Mouse (Mus musculus) MEL (cell line): ENCODE data around the gene F830045P16Rik. TPM values are rescaled to one million over a fixed set of nuclear protein-coding genes. Genes with fewer than 3 reads are reported as not detected.

Experiments used
- DNase-seq: peaks from one replicate; pipeline ENCODE4 v3.0.0; 2011; ENCODE audit warnings: low read depth, low spot score
- H3K27ac ChIP-seq: 2 replicates; pipeline ENCODE4 v1.5.1; 2012; ENCODE audit warnings: low read depth, mild to moderate bottlenecking, control low read depth, low read length, moderate library complexity; ENCODE audit not compliant: control insufficient read depth
- H3K27me3 ChIP-seq, 2 experiments: fragments of 150-350 bp in 1 of 2; sonication (generic) in 1 of 2; 2 replicates each; pipeline ENCODE4 v1.6.1; 2012; ENCODE audit warnings: low read length in 2 of 2, mild to moderate bottlenecking in 2 of 2, improper control_type of control experiment in 1 of 2, moderate library complexity in 1 of 2; ENCODE audit not compliant: insufficient read depth in 2 of 2, control insufficient read depth in 1 of 2
- H3K36me3 ChIP-seq, 2 experiments: 2 replicates each; pipeline ENCODE4 v1.6.1; 2012 to 2014; ENCODE audit warnings: low read length in 2 of 2, improper control_type of control experiment in 1 of 2, inconsistent platforms in 1 of 2, mild to moderate bottlenecking in 1 of 2; ENCODE audit not compliant: insufficient read depth in 2 of 2, control insufficient read depth in 1 of 2
- H3K4me1 ChIP-seq, 2 experiments: fragments of 150-350 bp in 1 of 2; sonication (generic) in 1 of 2; 2 replicates each; pipeline ENCODE4 v1.6.1; 2012; ENCODE audit warnings: low read length in 2 of 2, improper control_type of control experiment in 1 of 2, mild to moderate bottlenecking in 1 of 2; ENCODE audit not compliant: insufficient read depth in 2 of 2, control insufficient read depth in 1 of 2
- H3K4me3 ChIP-seq, 2 experiments: fragments of 150-350 bp in 1 of 2; sonication (generic) in 1 of 2; 2 replicates each; pipeline ENCODE4 v1.5.1; 2012; ENCODE audit warnings: low read depth in 2 of 2, low read length in 2 of 2, mild to moderate bottlenecking in 2 of 2, moderate library complexity in 2 of 2, control low read depth in 1 of 2, improper control_type of control experiment in 1 of 2; ENCODE audit not compliant: control insufficient read depth in 1 of 2, insufficient read depth in 1 of 2
- H3K79me2 ChIP-seq: 2 replicates; pipeline ENCODE4 v1.6.1; 2012; ENCODE audit warnings: mild to moderate bottlenecking, low read length, moderate library complexity; ENCODE audit not compliant: control insufficient read depth, poor library complexity, insufficient read depth
- H3K9ac ChIP-seq: 2 replicates; pipeline ENCODE4 v1.6.1; 2012; ENCODE audit warnings: low read depth, mild to moderate bottlenecking, control low read depth, low read length, moderate library complexity; ENCODE audit not compliant: control insufficient read depth, poor library complexity, severe bottlenecking
- H3K9me3 ChIP-seq: fragments of 150-350 bp; sonication (generic); replicated peaks from 2 replicates; pipeline ENCODE4 v1.6.1; 2012; ENCODE audit warnings: mild to moderate bottlenecking, low read length, improper control_type of control experiment, moderate library complexity; ENCODE audit not compliant: insufficient read depth
- CHD1 ChIP-seq: IDR thresholded peaks from 2 replicates; pipeline ENCODE4 v1.6.1; 2012; ENCODE audit warnings: low read depth, mild to moderate bottlenecking, inconsistent platforms, low read length, improper control_type of control experiment
- CTCF ChIP-seq, 3 experiments: IDR thresholded peaks in 2 of 3; conservative IDR thresholded peaks in 1 of 3; 2 replicates each; pipeline ENCODE4 v1.5.1; 2011 to 2012; ENCODE audit warnings: low read length in 3 of 3, low read depth in 2 of 3, mild to moderate bottlenecking in 2 of 3, improper control_type of control experiment in 1 of 3, inconsistent platforms in 1 of 3, mixed read lengths in 1 of 3, moderate library complexity in 1 of 3; ENCODE audit not compliant: control insufficient read depth in 1 of 3, insufficient read depth in 1 of 3, poor library complexity in 1 of 3, severe bottlenecking in 1 of 3
- E2F4 ChIP-seq: IDR thresholded peaks from 2 replicates; pipeline ENCODE4 v1.6.1; 2011; ENCODE audit warnings: low read depth, low read length, improper control_type of control experiment, borderline replicate concordance
- GABPA ChIP-seq: IDR thresholded peaks from 2 replicates; pipeline ENCODE4 v1.6.1; 2012; ENCODE audit warnings: low read depth, mild to moderate bottlenecking, inconsistent platforms, low read length, improper control_type of control experiment, moderate library complexity
- GATA1 ChIP-seq: IDR thresholded peaks from 2 replicates; pipeline ENCODE4 v1.6.1; 2011; ENCODE audit warnings: low read depth, low read length, improper control_type of control experiment
- HCFC1 ChIP-seq: IDR thresholded peaks from 2 replicates; pipeline ENCODE4 v1.6.1; 2012; ENCODE audit warnings: low read depth, mild to moderate bottlenecking, inconsistent platforms, low read length, improper control_type of control experiment, moderate library complexity
- KAT2A ChIP-seq: conservative IDR thresholded peaks from 2 replicates; pipeline ENCODE4 v1.6.1; 2012; ENCODE audit warnings: low read depth, low read length, improper control_type of control experiment, inconsistent platforms
- MAX ChIP-seq: IDR thresholded peaks from 2 replicates; pipeline ENCODE4 v1.6.1; 2011; ENCODE audit warnings: low read length, improper control_type of control experiment
- MAZ ChIP-seq: IDR thresholded peaks from 2 replicates; pipeline ENCODE4 v1.6.1; 2012; ENCODE audit warnings: low read depth, mild to moderate bottlenecking, inconsistent platforms, low read length, improper control_type of control experiment
- MEF2A ChIP-seq: IDR thresholded peaks from 2 replicates; pipeline ENCODE4 v1.6.1; 2014; ENCODE audit warnings: low read depth, mild to moderate bottlenecking, inconsistent platforms, low read length, improper control_type of control experiment; ENCODE audit not compliant: poor library complexity, insufficient replicate concordance, severe bottlenecking; ENCODE audit errors: extremely low read depth
- MXI1 ChIP-seq: IDR thresholded peaks from 2 replicates; pipeline ENCODE4 v1.6.1; 2011; ENCODE audit warnings: mild to moderate bottlenecking, low read depth, low read length, improper control_type of control experiment
- MYB ChIP-seq: IDR thresholded peaks from 2 replicates; pipeline ENCODE4 v1.6.1; 2011; ENCODE audit warnings: mild to moderate bottlenecking, low read depth, low read length, improper control_type of control experiment
- MYC ChIP-seq: IDR thresholded peaks from 2 replicates; pipeline ENCODE4 v1.6.1; 2011; ENCODE audit warnings: low read depth, mild to moderate bottlenecking, low read length, improper control_type of control experiment, moderate library complexity
- NELFE ChIP-seq: IDR thresholded peaks from 2 replicates; pipeline ENCODE4 v1.6.1; 2011; ENCODE audit warnings: low read depth, low read length, improper control_type of control experiment
- POLR2A ChIP-seq, 2 experiments: IDR thresholded peaks; 2 replicates each; pipeline ENCODE4 v1.6.1; 2011 to 2012; ENCODE audit warnings: low read length in 2 of 2, mild to moderate bottlenecking in 2 of 2, control low read depth in 1 of 2, improper control_type of control experiment in 1 of 2, low read depth in 1 of 2, moderate library complexity in 1 of 2; ENCODE audit not compliant: control insufficient read depth in 1 of 2, insufficient read depth in 1 of 2, poor library complexity in 1 of 2
- POLR2AphosphoS2 ChIP-seq: IDR thresholded peaks from 2 replicates; pipeline ENCODE4 v1.6.1; 2011; ENCODE audit warnings: low read length, improper control_type of control experiment
- POLR2AphosphoS5 ChIP-seq: IDR thresholded peaks from 2 replicates; pipeline ENCODE4 v1.6.1; 2012; ENCODE audit warnings: low read depth, borderline replicate concordance, mild to moderate bottlenecking, inconsistent platforms, low read length, moderate library complexity, mixed read lengths
- RAD21 ChIP-seq: IDR thresholded peaks from 2 replicates; pipeline ENCODE4 v1.6.1; 2011; ENCODE audit warnings: mild to moderate bottlenecking, low read depth, low read length, improper control_type of control experiment
- RCOR1 ChIP-seq: IDR thresholded peaks from 2 replicates; pipeline ENCODE4 v1.6.1; 2012; ENCODE audit warnings: low read depth, mild to moderate bottlenecking, inconsistent platforms, low read length, improper control_type of control experiment
- SMC3 ChIP-seq: IDR thresholded peaks from 2 replicates; pipeline ENCODE4 v1.6.1; 2011; ENCODE audit warnings: low read depth, low read length, improper control_type of control experiment
- TAL1 ChIP-seq: IDR thresholded peaks from 2 replicates; pipeline ENCODE4 v1.6.1; 2012; ENCODE audit warnings: mild to moderate bottlenecking, inconsistent platforms, low read length, moderate library complexity, mixed read lengths
- TCF12 ChIP-seq: IDR thresholded peaks from 2 replicates; pipeline ENCODE4 v1.6.1; 2014; ENCODE audit warnings: low read depth, mild to moderate bottlenecking, inconsistent platforms, low read length, improper control_type of control experiment, moderate library complexity
- UBTF ChIP-seq: IDR thresholded peaks from 2 replicates; pipeline ENCODE4 v1.6.1; 2012; ENCODE audit warnings: low read depth, mild to moderate bottlenecking, inconsistent platforms, low read length, improper control_type of control experiment, moderate library complexity, borderline replicate concordance; ENCODE audit not compliant: insufficient read depth
- ZC3H11A ChIP-seq: IDR thresholded peaks from 2 replicates; pipeline ENCODE4 v1.6.1; 2012; ENCODE audit warnings: low read depth, mild to moderate bottlenecking, inconsistent platforms, low read length, improper control_type of control experiment
- ZKSCAN1 ChIP-seq: IDR thresholded peaks from 2 replicates; pipeline ENCODE4 v1.6.1; 2012; ENCODE audit warnings: low read depth, mild to moderate bottlenecking, inconsistent platforms, low read length, improper control_type of control experiment, moderate library complexity
- polyA plus RNA-seq, 2 experiments: library from polyadenylated mRNA; stranded (reverse) in 1 of 2; unstranded in 1 of 2; fragments of >175 nt in 1 of 2; fragments of >200 nt in 1 of 2; gene quantifications; 2 replicates each; pipeline versions ENCODE4 v1.2.1 to v1.2.4; 2012; ENCODE audit warnings: low replicate concordance in 2 of 2, low read depth in 1 of 2; ENCODE audit not compliant: insufficient read length in 2 of 2, insufficient read depth in 1 of 2, missing spikeins in 1 of 2
- total RNA-seq: library from RNA; depleted of rRNA; stranded (reverse); fragments of 300-350 nt; gene quantifications from 2 replicates; pipeline ENCODE4 v1.2.3, GENCODE M21; 2012

Gene F830045P16Rik
- total and polyA plus RNA-seq, 3 experiments: not detected

GRCm38 (mm10) chr2:129563944-129564709, 27.7 kb upstream of the F830045P16Rik start:
- Histone ChIP-seq H3K4me1 (no peaks in the 10 kb centered on the region), H3K9me3 (no peaks in the 10 kb centered on the region), H3K27ac (no peak overlapping the region), H3K4me3 (no peak overlapping the region), H3K79me2 (no peaks in the 10 kb centered on the region), H3K9ac (no peak overlapping the region), H3K27me3 (peaks cover 0 to 2% of the 10 kb centered on the region in 2 experiments; a peak in 2 of 4 replicates), H3K36me3 (no peaks in the 10 kb centered on the region)
- no peak for DNase-seq
- TF ChIP-seq MAX (no peak), ZKSCAN1 (no peak), UBTF (no peak), POLR2AphosphoS5 (no peak), E2F4 (no peak), MYC (no peak), GATA1 (no peak), MEF2A (no peak), RAD21 (no peak), CTCF (IDR thresholded peaks at IDR 0.05 in 2 of 3, conservative IDR thresholded peaks at IDR 0.05 in 1 of 3; ENCODE audit: control insufficient read depth in 1 of 3, insufficient read depth in 1 of 3, low read depth in 2 of 3, low read length in 3 of 3, poor library complexity in 1 of 3, severe bottlenecking in 1 of 3) (no peak), GABPA (no peak), NELFE (no peak), MAZ (no peak), KAT2A (no peak), MYB (no peak), ZC3H11A (no peak), POLR2A (IDR thresholded peaks at IDR 0.05; ENCODE audit: control insufficient read depth in 1 of 2, insufficient read depth in 1 of 2, low read depth in 1 of 2, low read length in 2 of 2, poor library complexity in 1 of 2) (no peak), RCOR1 (no peak)

GRCm38 (mm10) chr2:129561796-129562195, 25.4 kb upstream of the F830045P16Rik start:
- Histone ChIP-seq H3K9me3 (no peaks in the 10 kb centered on the region), H3K4me3 (no peak overlapping the region), H3K9ac (no peak overlapping the region)
- TF ChIP-seq CTCF (IDR thresholded peaks at IDR 0.05 in 2 of 3, conservative IDR thresholded peaks at IDR 0.05 in 1 of 3; ENCODE audit: control insufficient read depth in 1 of 3, insufficient read depth in 1 of 3, low read depth in 2 of 3, low read length in 3 of 3, poor library complexity in 1 of 3, severe bottlenecking in 1 of 3) (no peak), HCFC1 (no peak), CHD1 (no peak), TAL1 (no peak), E2F4 (no peak), SMC3 (no peak), MXI1 (no peak), TCF12 (no peak), POLR2AphosphoS2 (no peak), GABPA (no peak), ZC3H11A (no peak), RCOR1 (no peak), GATA1 (no peak), MAX (no peak), RAD21 (no peak), UBTF (no peak), NELFE (no peak)
- TF ChIP-seq, all 39 proteins: peak for 0
- Histone ChIP-seq H3K27me3 (peaks cover 0 to 5% of the 10 kb centered on the region in 2 experiments; a peak in 1 of 4 replicates), H3K36me3 (no peaks in the 10 kb centered on the region), H3K79me2 (no peaks in the 10 kb centered on the region), H3K27ac (no peak overlapping the region), H3K4me1 (no peaks in the 10 kb centered on the region)
- no peak for DNase-seq
